Mouse (Mus musculus): ENCODE measurements around the gene Dnaaf2.

DNA sequence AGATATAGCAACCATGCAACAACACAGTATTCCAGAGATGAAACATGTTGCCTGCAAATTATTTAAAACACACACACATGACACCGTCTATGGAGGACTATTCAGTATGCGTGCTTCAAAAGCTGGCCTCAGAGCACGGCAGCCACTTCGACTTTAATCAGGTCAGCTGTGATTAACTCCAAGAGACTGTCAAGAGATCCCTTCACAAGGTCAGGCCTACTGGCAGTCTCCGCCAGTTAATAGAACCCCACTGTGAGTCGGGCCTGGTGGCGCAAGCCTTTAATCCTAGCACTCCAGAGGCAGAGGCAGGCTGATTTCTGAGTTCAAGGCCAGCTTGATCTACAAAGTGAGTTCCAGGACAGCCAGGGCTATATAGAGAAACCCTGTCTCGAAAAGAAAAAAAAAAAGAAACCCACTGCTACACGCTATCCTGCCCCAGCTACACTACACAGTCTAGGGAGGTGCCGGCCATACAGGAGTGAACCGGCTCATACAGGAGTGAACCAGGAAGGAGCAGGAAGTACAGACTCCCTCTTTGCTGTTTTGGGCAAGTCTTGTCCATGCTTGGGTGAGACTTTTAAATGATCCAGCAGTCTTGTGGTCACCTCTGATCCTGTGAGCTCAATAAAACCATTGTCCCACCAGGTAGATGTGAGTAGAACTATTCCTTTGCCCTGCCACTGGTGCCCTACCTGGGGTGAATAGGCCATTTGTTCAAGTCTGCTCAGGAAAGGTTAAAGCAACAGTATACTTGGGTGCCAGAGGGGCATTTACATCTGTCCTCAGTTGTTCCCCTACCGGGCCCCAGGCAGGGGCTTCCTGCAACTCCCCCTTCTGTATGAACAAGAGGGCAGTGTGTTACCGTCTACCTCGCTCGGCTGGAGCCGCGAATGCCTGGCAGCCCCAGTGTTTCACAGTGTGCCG is 12.1 kb upstream of the Dnaaf2 start:
- TF ChIP-seq POLR2A (IDR thresholded peaks at IDR 0.05; ENCODE audit: insufficient read depth, low read depth, low read length) (no peak), CTCF (IDR thresholded peaks at IDR 0.05; ENCODE audit: insufficient read depth, low read depth, low read length) (no peak)

Data from olfactory bulb, adult 2 months (tissue).